Mouse (Mus musculus): ENCODE data around the gene Mgll. TPM values are rescaled to one million over a fixed set of nuclear protein-coding genes. Genes with fewer than 3 reads are reported as not detected.

Gene Mgll
- polyA plus RNA-seq, 1 experiment from 2014 or later, result 104 TPM

DNA sequence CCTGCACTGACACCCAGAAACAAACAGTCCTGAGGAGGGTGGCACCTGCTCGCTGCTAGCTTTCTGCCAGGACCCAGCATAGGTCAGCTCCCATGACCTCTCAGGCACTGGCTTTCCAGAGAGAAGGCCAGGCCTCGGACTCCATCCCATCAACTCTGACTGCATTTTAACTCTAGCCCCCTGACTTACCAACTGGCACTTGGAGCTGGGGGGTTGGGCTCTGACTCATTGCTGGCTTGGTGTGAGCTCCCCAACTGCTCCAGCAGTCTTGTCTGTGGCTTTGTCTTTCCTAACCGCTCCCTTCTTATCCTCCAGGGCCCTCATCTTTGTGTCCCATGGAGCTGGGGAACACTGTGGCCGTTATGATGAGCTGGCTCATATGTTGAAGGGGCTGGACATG is 40.1 kb downstream of the Mgll start:
- Histone ChIP-seq H3K36me3 (ENCODE audit: control insufficient read depth, insufficient read depth, low read length) (no peaks in the 10 kb centered on the region; the same call in 1 of the 2 replicates), H3K4me1 (ENCODE audit: control insufficient read depth, insufficient read depth, low read length) (peaks cover 15% of the 10 kb centered on the region), H3K4me3 (ENCODE audit: low read depth, low read length) (no peak overlapping the region), H3K27ac (ENCODE audit: low read length) (no peak overlapping the region), H3K4me2 (replicated peaks; ENCODE audit: low read depth, low read length) (no peak overlapping the region), H3K27me3 (ENCODE audit: control insufficient read depth, insufficient read depth, low read length) (no peaks in the 10 kb centered on the region), H3K9ac (replicated peaks; ENCODE audit: low read depth, low read length) (no peak overlapping the region), H3K9me3 (ENCODE audit: control insufficient read depth, low read depth, low read length) (no peaks in the 10 kb centered on the region)
- WGBS, result 69% methylated on average over 4 of the region's 4 CpGs
- ATAC-seq (ENCODE audit: insufficient number of reproducible peaks, insufficient read depth, low FRiP score, low read depth), result no peak

DNA sequence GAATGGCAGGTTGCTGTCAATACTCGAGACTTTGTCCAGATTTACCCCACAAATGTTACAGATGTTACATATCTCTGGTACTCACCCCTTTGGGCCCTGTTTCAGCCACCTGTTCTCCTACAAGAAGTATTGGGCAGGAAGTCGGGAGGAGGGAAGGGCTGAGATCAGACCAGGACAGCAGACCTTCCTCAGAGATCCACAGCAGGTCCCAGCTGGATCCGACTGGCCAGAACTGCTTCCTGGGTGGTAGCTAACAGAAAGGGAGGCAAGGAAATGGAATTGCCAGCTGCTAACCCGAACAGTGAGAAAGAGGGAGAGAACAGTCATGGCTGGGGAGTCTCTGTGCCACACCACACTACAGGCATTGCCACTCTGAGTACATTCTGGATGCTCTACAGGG is 43.5 kb downstream of the Mgll start:
- no peak for ATAC-seq (ENCODE audit: insufficient number of reproducible peaks, insufficient read depth, low FRiP score, low read depth)
- 49% methylated on average over 4 of the region's 4 CpGs for WGBS
- Histone ChIP-seq H3K9me3 (ENCODE audit: control insufficient read depth, low read depth, low read length) (no peaks in the 10 kb centered on the region), H3K27me3 (ENCODE audit: control insufficient read depth, insufficient read depth, low read length) (no peaks in the 10 kb centered on the region), H3K36me3 (ENCODE audit: control insufficient read depth, insufficient read depth, low read length) (no peaks in the 10 kb centered on the region; the same call in 1 of the 2 replicates), H3K4me1 (ENCODE audit: control insufficient read depth, insufficient read depth, low read length) (peaks cover 7% of the 10 kb centered on the region; the same call in 1 of the 2 replicates), H3K9ac (replicated peaks; ENCODE audit: low read depth, low read length) (no peak overlapping the region), H3K4me3 (ENCODE audit: low read depth, low read length) (no peak overlapping the region), H3K4me2 (replicated peaks; ENCODE audit: low read depth, low read length) (no peak overlapping the region), H3K27ac (ENCODE audit: low read length) (no peak overlapping the region)

DNA sequence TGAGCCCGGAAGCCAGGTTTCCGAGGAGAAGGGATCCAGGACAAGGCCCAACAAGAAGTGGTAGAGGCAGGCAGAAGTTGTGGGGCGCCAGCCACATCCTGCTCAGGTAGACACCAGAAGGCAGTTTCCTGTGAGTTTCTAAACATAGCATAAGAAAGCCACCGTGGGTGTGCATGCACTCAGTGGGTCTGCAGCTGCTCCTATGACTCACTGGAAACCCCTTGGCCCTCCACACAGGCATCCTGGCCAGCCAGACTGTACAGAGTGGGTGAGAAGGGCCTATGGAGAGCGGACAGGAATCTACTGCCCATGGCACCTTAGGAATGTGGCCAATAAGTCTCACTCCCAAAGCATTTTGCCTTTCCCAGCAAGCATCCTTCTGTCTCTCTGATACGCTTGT is 45.5 kb downstream of the Mgll start:
- no peak for ATAC-seq (ENCODE audit: insufficient number of reproducible peaks, insufficient read depth, low FRiP score, low read depth)

DNA sequence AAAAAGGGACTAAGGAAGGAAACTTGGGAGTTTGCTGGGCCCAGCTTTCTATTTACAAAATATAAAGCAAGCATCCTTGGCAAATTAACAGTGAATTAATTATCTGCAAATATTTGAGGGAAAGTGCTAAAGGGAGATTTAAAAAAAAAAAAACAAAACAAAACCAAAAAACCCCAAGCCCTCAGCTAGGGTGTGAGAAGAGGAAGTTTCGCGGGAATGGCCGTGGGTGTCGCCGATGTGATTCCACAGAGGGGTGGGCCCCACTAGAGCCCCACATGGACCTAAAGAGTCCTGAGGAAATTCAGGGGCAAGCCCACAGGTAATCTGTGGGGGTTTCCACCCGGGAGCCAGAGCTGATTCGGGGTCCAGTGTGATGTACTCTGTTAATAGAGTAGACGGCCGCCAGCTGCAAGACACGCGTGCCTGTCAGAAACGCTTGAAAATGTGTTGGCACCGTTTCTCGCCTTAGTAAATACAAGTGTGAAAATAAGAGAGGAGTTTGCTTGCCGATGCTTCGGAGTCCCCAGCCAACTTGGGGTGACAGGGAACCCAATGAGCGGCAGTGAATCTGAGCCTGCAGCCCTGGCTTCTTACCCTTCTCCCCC is 46.2 kb downstream of the Mgll start:
- Histone ChIP-seq H3K4me2 (replicated peaks; ENCODE audit: low read depth, low read length) (no peak overlapping the region), H3K4me1 (ENCODE audit: control insufficient read depth, insufficient read depth, low read length) (peaks cover 17% of the 10 kb centered on the region; the same call in 1 of the 2 replicates), H3K36me3 (ENCODE audit: control insufficient read depth, insufficient read depth, low read length) (no peaks in the 10 kb centered on the region; the same call in 1 of the 2 replicates), H3K27ac (ENCODE audit: low read length) (no peak overlapping the region), H3K9ac (replicated peaks; ENCODE audit: low read depth, low read length) (no peak overlapping the region), H3K27me3 (ENCODE audit: control insufficient read depth, insufficient read depth, low read length) (no peaks in the 10 kb centered on the region), H3K9me3 (ENCODE audit: control insufficient read depth, low read depth, low read length) (no peaks in the 10 kb centered on the region), H3K4me3 (ENCODE audit: low read depth, low read length) (no peak overlapping the region)
- WGBS, result 67% methylated on average over 17 of the region's 17 CpGs
- ATAC-seq (ENCODE audit: insufficient number of reproducible peaks, insufficient read depth, low FRiP score, low read depth), result no peak

More for the DNA sequence above, 45.5 kb downstream of the Mgll start:
- no peak overlapping the region for H3K4me2 ChIP-seq (replicated peaks; ENCODE audit: low read depth, low read length)
- no peak overlapping the region for H3K27ac ChIP-seq (ENCODE audit: low read length)
- H3K9ac ChIP-seq (replicated peaks; ENCODE audit: low read depth, low read length), result no peak overlapping the region
- 82% methylated on average over 6 of the region's 6 CpGs for WGBS
- H3K36me3 ChIP-seq (ENCODE audit: control insufficient read depth, insufficient read depth, low read length), result no peaks in the 10 kb centered on the region; the same call in 1 of the 2 replicates
- H3K4me3 ChIP-seq (ENCODE audit: low read depth, low read length), result no peak overlapping the region
- H3K4me1 ChIP-seq (ENCODE audit: control insufficient read depth, insufficient read depth, low read length), result peaks cover 13% of the 10 kb centered on the region; the same call in 1 of the 2 replicates
- H3K27me3 ChIP-seq (ENCODE audit: control insufficient read depth, insufficient read depth, low read length), result no peaks in the 10 kb centered on the region
- H3K9me3 ChIP-seq (ENCODE audit: control insufficient read depth, low read depth, low read length), result no peaks in the 10 kb centered on the region

DNA sequence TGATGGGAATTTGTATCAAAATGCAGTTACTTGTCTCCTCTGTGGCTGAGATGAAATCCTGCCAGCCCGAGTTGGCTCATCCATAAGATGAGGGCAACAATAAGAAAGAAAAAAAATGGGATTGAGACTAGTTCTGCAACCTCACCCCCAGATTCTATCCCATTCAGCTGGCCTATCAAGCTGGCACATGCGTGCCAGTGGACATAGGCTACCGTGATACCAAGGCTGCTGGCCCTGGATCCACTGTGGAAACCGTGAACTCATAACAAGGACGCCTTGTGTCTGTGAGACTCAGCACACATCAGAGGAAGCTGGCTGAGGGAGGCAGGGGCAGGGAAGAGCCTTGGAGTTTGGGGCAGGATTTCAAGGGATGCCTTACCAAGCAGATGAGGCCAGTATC is 46.8 kb downstream of the Mgll start:
- no peak overlapping the region for H3K4me3 ChIP-seq (ENCODE audit: low read depth, low read length)
- no peak overlapping the region for H3K9ac ChIP-seq (replicated peaks; ENCODE audit: low read depth, low read length)
- no peaks in the 10 kb centered on the region for H3K27me3 ChIP-seq (ENCODE audit: control insufficient read depth, insufficient read depth, low read length)
- H3K27ac ChIP-seq (ENCODE audit: low read length), result no peak overlapping the region
- H3K4me1 ChIP-seq (ENCODE audit: control insufficient read depth, insufficient read depth, low read length), result peaks cover 21% of the 10 kb centered on the region
- no peak overlapping the region for H3K4me2 ChIP-seq (replicated peaks; ENCODE audit: low read depth, low read length)
- no peaks in the 10 kb centered on the region for H3K9me3 ChIP-seq (ENCODE audit: control insufficient read depth, low read depth, low read length)
- 77% methylated on average over 5 of the region's 5 CpGs for WGBS
- no peak for ATAC-seq (ENCODE audit: insufficient number of reproducible peaks, insufficient read depth, low FRiP score, low read depth)
- no peaks in the 10 kb centered on the region; the same call in 1 of the 2 replicates for H3K36me3 ChIP-seq (ENCODE audit: control insufficient read depth, insufficient read depth, low read length)

DNA sequence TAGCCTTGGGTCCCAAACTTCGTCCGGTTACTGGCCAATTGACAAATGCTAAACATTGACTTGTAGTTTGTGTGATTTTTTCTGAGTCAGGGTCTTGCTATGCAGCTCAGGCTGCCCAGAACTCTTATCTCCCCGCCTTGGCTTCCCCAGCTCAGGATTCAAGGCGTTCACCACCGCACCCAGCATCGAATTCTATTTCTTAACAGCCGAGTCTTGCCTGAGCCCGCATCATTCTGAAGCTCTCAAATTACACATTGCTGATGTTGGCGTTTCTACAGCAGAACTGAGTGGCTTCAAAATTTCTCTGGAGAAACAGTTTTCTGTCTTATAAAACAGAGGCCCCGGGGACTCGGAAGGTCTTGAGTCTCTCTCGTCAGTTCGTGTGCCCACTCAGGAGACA is 47.8 kb downstream of the Mgll start:
- Histone ChIP-seq H3K4me2 (replicated peaks; ENCODE audit: low read depth, low read length) (no peak overlapping the region), H3K27me3 (ENCODE audit: control insufficient read depth, insufficient read depth, low read length) (no peaks in the 10 kb centered on the region), H3K27ac (ENCODE audit: low read length) (peak overlapping the region; percentile 4; the same call in 1 of the 2 replicates), H3K9me3 (ENCODE audit: control insufficient read depth, low read depth, low read length) (no peaks in the 10 kb centered on the region), H3K4me3 (ENCODE audit: low read depth, low read length) (no peak overlapping the region), H3K4me1 (ENCODE audit: control insufficient read depth, insufficient read depth, low read length) (peaks cover 25% of the 10 kb centered on the region), H3K36me3 (ENCODE audit: control insufficient read depth, insufficient read depth, low read length) (no peaks in the 10 kb centered on the region; the same call in 1 of the 2 replicates), H3K9ac (replicated peaks; ENCODE audit: low read depth, low read length) (no peak overlapping the region)
- WGBS, result 68% methylated on average over 13 of the region's 13 CpGs
- ATAC-seq (ENCODE audit: insufficient number of reproducible peaks, insufficient read depth, low FRiP score, low read depth), result no peak

DNA sequence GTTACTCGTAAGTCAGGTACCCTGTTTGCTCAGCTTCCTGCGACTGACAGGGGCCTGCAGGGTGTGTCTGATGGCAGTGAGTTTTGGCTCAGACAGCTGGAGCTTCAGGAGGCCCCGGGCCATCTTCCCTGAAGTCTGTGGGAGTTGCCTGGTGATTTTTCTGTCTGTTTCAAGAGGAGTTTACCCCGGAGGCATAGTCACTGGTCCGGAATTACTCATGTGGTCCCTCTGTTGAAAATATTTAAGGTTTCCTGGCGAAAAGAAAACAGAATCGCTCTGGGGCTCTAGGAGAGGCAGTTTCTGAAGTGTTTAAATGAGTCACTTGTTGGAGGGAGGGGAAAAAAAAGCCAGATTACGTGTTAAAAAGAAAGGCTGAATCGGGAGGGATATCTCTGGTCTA is 49.8 kb downstream of the Mgll start:
- H3K9ac ChIP-seq (replicated peaks; ENCODE audit: low read depth, low read length), result no peak overlapping the region
- ATAC-seq (ENCODE audit: insufficient number of reproducible peaks, insufficient read depth, low FRiP score, low read depth), result no peak
- no peaks in the 10 kb centered on the region for H3K27me3 ChIP-seq (ENCODE audit: control insufficient read depth, insufficient read depth, low read length)
- H3K4me2 ChIP-seq (replicated peaks; ENCODE audit: low read depth, low read length), result no peak overlapping the region
- no peaks in the 10 kb centered on the region for H3K36me3 ChIP-seq (ENCODE audit: control insufficient read depth, insufficient read depth, low read length)
- no peak overlapping the region for H3K27ac ChIP-seq (ENCODE audit: low read length)
- no peaks in the 10 kb centered on the region for H3K9me3 ChIP-seq (ENCODE audit: control insufficient read depth, low read depth, low read length)
- WGBS, result 49% methylated on average over 9 of the region's 9 CpGs
- H3K4me3 ChIP-seq (ENCODE audit: low read depth, low read length), result no peak overlapping the region
- peaks cover 20% of the 10 kb centered on the region for H3K4me1 ChIP-seq (ENCODE audit: control insufficient read depth, insufficient read depth, low read length)

DNA sequence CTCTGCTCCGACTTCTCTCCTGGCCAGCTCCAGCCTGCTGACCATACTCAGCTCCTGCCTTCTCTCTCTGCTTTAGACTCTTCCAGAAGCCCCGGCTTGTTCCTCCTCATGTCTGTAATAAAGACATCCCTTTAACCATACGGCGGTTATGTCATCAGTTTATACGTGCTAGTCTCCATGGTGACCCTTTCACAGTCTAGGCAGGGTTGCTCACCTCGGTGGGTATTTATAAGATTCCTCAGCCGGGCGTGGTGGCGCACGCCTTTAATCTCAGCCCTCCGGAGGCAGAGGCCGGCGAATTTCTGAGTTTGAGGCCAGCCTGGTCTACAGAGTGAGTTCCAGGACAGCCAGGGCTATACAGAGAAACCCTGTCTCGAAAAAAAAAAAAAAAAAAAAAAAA is 51.1 kb downstream of the Mgll start:
- 55% methylated on average over 14 of the region's 14 CpGs for WGBS
- Histone ChIP-seq H3K4me1 (ENCODE audit: control insufficient read depth, insufficient read depth, low read length) (peaks cover 20% of the 10 kb centered on the region), H3K9me3 (ENCODE audit: control insufficient read depth, low read depth, low read length) (no peaks in the 10 kb centered on the region), H3K27me3 (ENCODE audit: control insufficient read depth, insufficient read depth, low read length) (no peaks in the 10 kb centered on the region), H3K27ac (ENCODE audit: low read length) (no peak overlapping the region), H3K4me2 (replicated peaks; ENCODE audit: low read depth, low read length) (no peak overlapping the region), H3K9ac (replicated peaks; ENCODE audit: low read depth, low read length) (no peak overlapping the region), H3K4me3 (ENCODE audit: low read depth, low read length) (no peak overlapping the region), H3K36me3 (ENCODE audit: control insufficient read depth, insufficient read depth, low read length) (no peaks in the 10 kb centered on the region)
- no peak for ATAC-seq (ENCODE audit: insufficient number of reproducible peaks, insufficient read depth, low FRiP score, low read depth)
